Mouse (Mus musculus): ENCODE measurements around the gene Plekhm2.

- TF ChIP-seq GATA1 (IDR thresholded peaks at IDR 0.05; ENCODE audit: low read length) (no peak), TAL1 (IDR thresholded peaks at IDR 0.05; ENCODE audit: low read length) (no peak)
These were observed 21.8 kb upstream of the Plekhm2 start for GRCm38 (mm10) chr4:141686525-141686924.

Measured in erythroblast, embryonic 14.5 days (primary cell).